Mouse (Mus musculus) gastrocnemius, postnatal 25 days (tissue): ENCODE results near the gene Kctd17. TPM values are rescaled to one million over a fixed set of nuclear protein-coding genes. Genes with fewer than 3 reads are reported as not detected.

Experiments used
- DNase-seq: peaks from one replicate; pipeline ENCODE4 v3.0.0; 2022
- total RNA-seq, 2 experiments: library from RNA; stranded (reverse); gene quantifications; 1 replicate in 1 of 2; 2 replicates in 1 of 2; pipeline ENCODE4 v1.2.3; 2021

Kctd17 gene
- total RNA-seq, 2 experiments from 2014 or later, result 15.8 to 22.8 TPM

- no peak for DNase-seq
These were observed 53.2 kb downstream of the Kctd17 start for GRCm38 (mm10) chr15:78481448-78482000.

GRCm38 (mm10) chr15:78482518-78482917, 54.2 kb downstream of the Kctd17 start:
- no peak for DNase-seq

GRCm38 (mm10) chr15:78483311-78483710, 54.9 kb downstream of the Kctd17 start:
- DNase-seq, result no peak

GRCm38 (mm10) chr15:78486564-78486963, 58.2 kb downstream of the Kctd17 start:
- DNase-seq, result no peak

GRCm38 (mm10) chr15:78487066-78487465, 58.7 kb downstream of the Kctd17 start:
- no peak for DNase-seq

Other genes with a start within 250 kb of the Kctd17 start
- over 10,000 TPM; 18,412 to 20,409 TPM for gene Pvalb, start 222.2 kb upstream of the Kctd17 start, total RNA-seq
- gene Ncf4, start 183.8 kb upstream of the Kctd17 start, total RNA-seq, result 1 to 10 TPM; 1.2 to 1.4 TPM
- 1 to 10 TPM in 1 of 2 experiments, under 1 TPM in 1; 0.38 to 1.1 TPM for gene Csf2rb2, start 122.8 kb upstream of the Kctd17 start, total RNA-seq
- 1 to 10 TPM in 1 of 2 experiments, under 1 TPM in 1; 0.95 to 2.4 TPM for gene Csf2rb, start 102.8 kb upstream of the Kctd17 start, total RNA-seq
- gene Tex33, start 32.7 kb upstream of the Kctd17 start, total RNA-seq, result not detected
- 10 to 100 TPM; 18.4 to 26.5 TPM for gene Tst, start 22.7 kb upstream of the Kctd17 start, total RNA-seq
- gene Mpst, start 22.1 kb upstream of the Kctd17 start, total RNA-seq, result 10 to 100 TPM; 55.7 to 56.8 TPM
- gene Tmprss6, start 40.1 kb downstream of the Kctd17 start, total RNA-seq, result not detected
- gene Il2rb, start 66.7 kb downstream of the Kctd17 start, total RNA-seq, result not detected
- gene C1qtnf6, start 102.9 kb downstream of the Kctd17 start, total RNA-seq, result 10 to 100 TPM; 16.4 to 16.8 TPM
- not detected for gene Sstr3, start 116.1 kb downstream of the Kctd17 start, total RNA-seq
- 1 to 10 TPM in 1 of 2 experiments, under 1 TPM in 1; 0.43 to 3.4 TPM for gene Rac2, start 144.2 kb downstream of the Kctd17 start, total RNA-seq
- gene Cyth4, start 168.5 kb downstream of the Kctd17 start, total RNA-seq, result 1 to 10 TPM; 2.4 to 2.8 TPM